In genomic region chr1:84507568-84507967, GRCm38 (mm10) we compare ENCODE assay signal across 23 mouse cellular contexts.
DNase-seq lines count a peak whose midpoint lies in the region; ATAC-seq and TF ChIP-seq lines count a peak whose summit lies in the region.
"Had no signal": no experiment of that assay in that cellular context is flagged by ENCODE, and none has a peak within 500 bp of the region (broad histone marks: within the 10 kb centered on the region; RNA-seq: fewer than 3 reads in every experiment).

No protein-coding gene starts in this region.

- H3K4me3 ChIP-seq in intestine, embryonic 14.5 days (ENCODE audit: low read depth, low read length): no peak overlapping the region
- no peak overlapping the region for H3K4me3 ChIP-seq in intestine, postnatal 0 days (ENCODE audit: low read depth, low read length)
- H3K4me3 ChIP-seq: embryonic facial prominence, embryonic 13.5 days; forebrain, embryonic 12.5 days; heart, embryonic 12.5 days; kidney, embryonic 15.5 days; layer of hippocampus, adult 2 months; left cerebral cortex, adult 2 months; limb, embryonic 12.5 days; liver, embryonic 15.5 days; midbrain, embryonic 12.5 days had no signal

- no peaks in the 10 kb centered on the region for H3K27me3 ChIP-seq in intestine, embryonic 14.5 days (replicated peaks; ENCODE audit: control insufficient read depth, insufficient read depth, low read length)
- H3K27me3 ChIP-seq in intestine, postnatal 0 days (replicated peaks; ENCODE audit: control insufficient read depth, insufficient read depth, low read length): no peaks in the 10 kb centered on the region
- H3K27me3 ChIP-seq: embryonic facial prominence, embryonic 13.5 days; forebrain, embryonic 12.5 days; heart, embryonic 12.5 days; kidney, embryonic 15.5 days; limb, embryonic 12.5 days; liver, embryonic 15.5 days; midbrain, embryonic 12.5 days had no signal

- no peak overlapping the region for H3K4me2 ChIP-seq in intestine, embryonic 14.5 days (ENCODE audit: low read length)
- no peak overlapping the region for H3K4me2 ChIP-seq in intestine, postnatal 0 days (replicated peaks; ENCODE audit: low read depth)
- H3K4me2 ChIP-seq: embryonic facial prominence, embryonic 13.5 days; forebrain, embryonic 12.5 days; heart, embryonic 12.5 days; kidney, embryonic 15.5 days; limb, embryonic 12.5 days; liver, embryonic 15.5 days; lung, embryonic 14.5 days; midbrain, embryonic 12.5 days had no signal

- TF ChIP-seq CTCF in intestine, postnatal 0 days (IDR thresholded peaks at IDR 0.05; ENCODE audit: low read depth): no peak

- ATAC-seq in intestine, embryonic 14.5 days (replicated peaks; ENCODE audit: low FRiP score, low TSS enrichment, low read depth): no peak
- no peak for ATAC-seq in intestine, postnatal 0 days
- ATAC-seq: forebrain, postnatal 0 days had no signal

- H3K9ac ChIP-seq in intestine, embryonic 14.5 days (ENCODE audit: low read length): no peak overlapping the region
- H3K9ac ChIP-seq in intestine, postnatal 0 days (ENCODE audit: low read depth, low read length): no peak overlapping the region
- H3K9ac ChIP-seq: embryonic facial prominence, embryonic 13.5 days; forebrain, embryonic 12.5 days; forebrain, postnatal 0 days; heart, embryonic 12.5 days; kidney, embryonic 15.5 days; limb, embryonic 12.5 days; liver, embryonic 15.5 days; lung, embryonic 14.5 days; midbrain, embryonic 12.5 days had no signal

- DNase-seq in intestine, embryonic 14.5 days (ENCODE audit: low spot score): no peak
- DNase-seq in 3134 (ENCODE audit: extremely low read depth, insufficient read length, low spot score): peak; percentile 23
- DNase-seq in 3T3-L1 (ENCODE audit: low read depth, low spot score): peak; percentile 69
- peak; percentile 11 for DNase-seq in retina, embryonic 14.5 days (ENCODE audit: low spot score)
- no peak for DNase-seq in spleen, adult 12 weeks (ENCODE audit: low spot score)
- DNase-seq: cerebellum, adult 11 months; cerebellum, adult 9-10 months; forebrain, postnatal 0 days; kidney, adult 18-20 months; right cerebral cortex, postnatal 4 days had no signal

- peaks cover 11% of the 10 kb centered on the region; the same call in 1 of the 2 replicates for H3K4me1 ChIP-seq in intestine, embryonic 14.5 days (replicated peaks; ENCODE audit: control insufficient read depth, insufficient read depth, low read length)
- H3K4me1 ChIP-seq in intestine, postnatal 0 days (replicated peaks; ENCODE audit: control insufficient read depth, insufficient read depth, low read length): no peaks in the 10 kb centered on the region
- H3K4me1 ChIP-seq: heart, embryonic 12.5 days; limb, embryonic 12.5 days; liver, embryonic 15.5 days; midbrain, embryonic 12.5 days had no signal

- H3K9me3 ChIP-seq in intestine, embryonic 14.5 days (ENCODE audit: control insufficient read depth, low read length): 0 out of 2 replicates have a peak, but pooled peaks cover 3% of the 10 kb centered on the region
- H3K9me3 ChIP-seq in intestine, postnatal 0 days (ENCODE audit: control insufficient read depth): no peaks in the 10 kb centered on the region
- H3K9me3 ChIP-seq: embryonic facial prominence, embryonic 13.5 days; forebrain, embryonic 12.5 days; kidney, embryonic 15.5 days; limb, embryonic 12.5 days; liver, embryonic 15.5 days; midbrain, embryonic 12.5 days had no signal

- peak overlapping the region; percentile 23; the same call in 1 of the 2 replicates for H3K27ac ChIP-seq in intestine, embryonic 14.5 days (ENCODE audit: low read depth)
- no peak overlapping the region for H3K27ac ChIP-seq in intestine, postnatal 0 days (ENCODE audit: low read depth, low read length)
- H3K27ac ChIP-seq: embryonic facial prominence, embryonic 13.5 days; forebrain, embryonic 12.5 days; hindbrain, postnatal 0 days; kidney, embryonic 15.5 days; layer of hippocampus, adult 2 months; left cerebral cortex, adult 2 months; limb, embryonic 12.5 days; liver, embryonic 15.5 days; midbrain, embryonic 12.5 days had no signal

- no peaks in the 10 kb centered on the region for H3K36me3 ChIP-seq in intestine, embryonic 14.5 days (ENCODE audit: control insufficient read depth, insufficient read depth, low read length)
- no peaks in the 10 kb centered on the region for H3K36me3 ChIP-seq in intestine, postnatal 0 days (ENCODE audit: control insufficient read depth, insufficient read depth)
- H3K36me3 ChIP-seq: embryonic facial prominence, embryonic 13.5 days; forebrain, embryonic 12.5 days; G1E; heart, embryonic 12.5 days; kidney, embryonic 15.5 days; limb, embryonic 12.5 days; liver, embryonic 15.5 days; midbrain, embryonic 12.5 days had no signal

Comparison
In these comparisons a context has a peak if more than half of its experiments do, and no peak if none do; other contexts are left out.
1. DNase-seq: peak in 3134 (single experiment), 3T3-L1 (single experiment) and retina, embryonic 14.5 days (single experiment); none in intestine, embryonic 14.5 days (single experiment) and spleen, adult 12 weeks (single experiment).